Mouse (Mus musculus): ENCODE results near the gene Pxk. TPM values are rescaled to one million over a fixed set of nuclear protein-coding genes. Genes with fewer than 3 reads are reported as not detected.

Gene Pxk
- total and polyA plus RNA-seq, 2 experiments from 2014 or later = 55.5 to 58.3 TPM

- 75% methylated on average over 2 of the region's 2 CpGs for WGBS
- ATAC-seq (ENCODE audit: low FRiP score) = no peak
- H3K9ac ChIP-seq (replicated peaks; ENCODE audit: low read length, poor library complexity, severe bottlenecking) = no peak overlapping the region
- H3K4me2 ChIP-seq (ENCODE audit: low read depth, low read length, poor library complexity, severe bottlenecking) = no peak overlapping the region
- no peaks in the 10 kb centered on the region for H3K9me3 ChIP-seq (ENCODE audit: low read length)
- H3K4me3 ChIP-seq (ENCODE audit: low read depth, low read length) = no peak overlapping the region
- no peak overlapping the region for H3K27ac ChIP-seq (ENCODE audit: low read depth, low read length)
- H3K27me3 ChIP-seq (ENCODE audit: insufficient read depth, low read length) = no peaks in the 10 kb centered on the region
- H3K4me1 ChIP-seq (ENCODE audit: insufficient read depth, low read length) = no peaks in the 10 kb centered on the region
- no peak for TF ChIP-seq CTCF (IDR thresholded peaks at IDR 0.05)
- no peak for DNase-seq (ENCODE audit: low spot score)
- H3K36me3 ChIP-seq (ENCODE audit: insufficient read depth, low read length) = no peaks in the 10 kb centered on the region
Measured at GRCm38 (mm10) chr14:8209896-8210295, 111.9 kb downstream of the Pxk start.

- Histone ChIP-seq H3K9me3 (ENCODE audit: low read length) (no peaks in the 10 kb centered on the region), H3K27me3 (ENCODE audit: insufficient read depth, low read length) (no peaks in the 10 kb centered on the region; the same call in 1 of the 2 replicates), H3K27ac (ENCODE audit: low read depth, low read length) (no peak overlapping the region), H3K36me3 (ENCODE audit: insufficient read depth, low read length) (no peaks in the 10 kb centered on the region), H3K4me3 (ENCODE audit: low read depth, low read length) (no peak overlapping the region), H3K4me1 (ENCODE audit: insufficient read depth, low read length) (no peaks in the 10 kb centered on the region), H3K4me2 (ENCODE audit: low read depth, low read length, poor library complexity, severe bottlenecking) (no peak overlapping the region), H3K9ac (replicated peaks; ENCODE audit: low read length, poor library complexity, severe bottlenecking) (no peak overlapping the region)
- TF ChIP-seq CTCF (IDR thresholded peaks at IDR 0.05) = no peak
- ATAC-seq (ENCODE audit: low FRiP score) (no peak), DNase-seq (ENCODE audit: low spot score) (no peak)
- 82% methylated on average over 2 of the region's 2 CpGs for WGBS
Measured at GRCm38 (mm10) chr14:8212996-8213395, 115.0 kb downstream of the Pxk start.

- H3K9ac ChIP-seq (replicated peaks; ENCODE audit: low read length, poor library complexity, severe bottlenecking) = peak within 1 kb of the TSS; percentile 82
- peak; percentile 70 for TF ChIP-seq CTCF (IDR thresholded peaks at IDR 0.05)
- peak within 1 kb of the TSS; percentile 85 for H3K4me2 ChIP-seq (ENCODE audit: low read depth, low read length, poor library complexity, severe bottlenecking)
- H3K4me3 ChIP-seq (ENCODE audit: low read depth, low read length) = peak within 1 kb of the TSS; percentile 59
- no peaks in the 10 kb centered on the region; the same call in 1 of the 2 replicates for H3K4me1 ChIP-seq (ENCODE audit: insufficient read depth, low read length)
- H3K27me3 ChIP-seq (ENCODE audit: insufficient read depth, low read length) = no peaks in the 10 kb centered on the region; the same call in 1 of the 2 replicates
- H3K9me3 ChIP-seq (ENCODE audit: low read length) = no peaks in the 10 kb centered on the region
- DNase-seq (ENCODE audit: low spot score) = peak; percentile 96
- peak; percentile 96 for ATAC-seq (ENCODE audit: low FRiP score)
- peak within 1 kb of the TSS; percentile 90 for H3K27ac ChIP-seq (ENCODE audit: low read depth, low read length)
- WGBS = 0% methylated on average over 15 of the region's 49 CpGs
- H3K36me3 ChIP-seq (ENCODE audit: insufficient read depth, low read length) = no peaks in the 10 kb centered on the region
Measured at GRCm38 (mm10) chr14:8213803-8214224, 115.8 kb downstream of the Pxk start, which contains the start of gene Kctd6. Kctd6 (plus strand) TSS chr14:8214140.

Other genes starting within 250 kb of the Pxk start
- gene Gm45521, start 140.9 kb upstream of the Pxk start, total RNA-seq (2014; rRNA removed) = not detected in 2 replicates
- gene Gm45521, start 140.9 kb upstream of the Pxk start, polyA plus RNA-seq (2015; fragmentation: Nextera tagmentation; extraction: Ambion mirVana) = 0.41 and 0.53 TPM in 2 replicates
- not detected in 2 replicates for gene Dnase1l3, start 103.6 kb upstream of the Pxk start, total RNA-seq (2014; rRNA removed)
- 0.07 and 0.09 TPM in 2 replicates for gene Dnase1l3, start 103.6 kb upstream of the Pxk start, polyA plus RNA-seq (2015; fragmentation: Nextera tagmentation; extraction: Ambion mirVana)
- gene Abhd6, start 95.3 kb upstream of the Pxk start, total RNA-seq (2014; rRNA removed) = 14.7 and 17.6 TPM in 2 replicates
- gene Abhd6, start 95.3 kb upstream of the Pxk start, polyA plus RNA-seq (2015; fragmentation: Nextera tagmentation; extraction: Ambion mirVana) = 34.7 and 35.7 TPM in 2 replicates
- gene Rpp14, start 17.8 kb upstream of the Pxk start, total RNA-seq (2014; rRNA removed) = 20.6 and 31.1 TPM in 2 replicates
- gene Rpp14, start 17.8 kb upstream of the Pxk start, polyA plus RNA-seq (2015; fragmentation: Nextera tagmentation; extraction: Ambion mirVana) = 35.5 and 39.6 TPM in 2 replicates
- 153 and 192 TPM in 2 replicates for gene Pdhb, start 74.8 kb downstream of the Pxk start, total RNA-seq (2014; rRNA removed)
- gene Pdhb, start 74.8 kb downstream of the Pxk start, polyA plus RNA-seq (2015; fragmentation: Nextera tagmentation; extraction: Ambion mirVana) = 256 and 264 TPM in 2 replicates
- 18.7 and 23.1 TPM in 2 replicates for gene Kctd6, start 115.9 kb downstream of the Pxk start, total RNA-seq (2014; rRNA removed)
- 33.6 and 42.8 TPM in 2 replicates for gene Kctd6, start 115.9 kb downstream of the Pxk start, polyA plus RNA-seq (2015; fragmentation: Nextera tagmentation; extraction: Ambion mirVana)
- 0.44 TPM in 1 of 2 replicates, not detected in the other for gene Acox2, start 161.1 kb downstream of the Pxk start, total RNA-seq (2014; rRNA removed)
- gene Acox2, start 161.1 kb downstream of the Pxk start, polyA plus RNA-seq (2015; fragmentation: Nextera tagmentation; extraction: Ambion mirVana) = 0.10 and 0.28 TPM in 2 replicates
- 6.0 and 14.6 TPM in 2 replicates for gene Fam107a, start 219.8 kb downstream of the Pxk start, total RNA-seq (2014; rRNA removed)
- gene Fam107a, start 219.8 kb downstream of the Pxk start, polyA plus RNA-seq (2015; fragmentation: Nextera tagmentation; extraction: Ambion mirVana) = 0.93 and 1.4 TPM in 2 replicates

Measured in midbrain, postnatal 0 days (tissue).